Mouse (Mus musculus): ENCODE measurements around the gene Cyp3a13. TPM values are rescaled to one million over a fixed set of nuclear protein-coding genes. Genes with fewer than 3 reads are reported as not detected.
"Not testable (repeated sequence)": the region's sequence is repeated elsewhere in the genome, so short reads cannot be mapped to it uniquely, and the experiment has no call there.

The Cyp3a13 gene
- polyA plus RNA-seq, 1 experiment from 2014 or later, result not detected

DNA sequence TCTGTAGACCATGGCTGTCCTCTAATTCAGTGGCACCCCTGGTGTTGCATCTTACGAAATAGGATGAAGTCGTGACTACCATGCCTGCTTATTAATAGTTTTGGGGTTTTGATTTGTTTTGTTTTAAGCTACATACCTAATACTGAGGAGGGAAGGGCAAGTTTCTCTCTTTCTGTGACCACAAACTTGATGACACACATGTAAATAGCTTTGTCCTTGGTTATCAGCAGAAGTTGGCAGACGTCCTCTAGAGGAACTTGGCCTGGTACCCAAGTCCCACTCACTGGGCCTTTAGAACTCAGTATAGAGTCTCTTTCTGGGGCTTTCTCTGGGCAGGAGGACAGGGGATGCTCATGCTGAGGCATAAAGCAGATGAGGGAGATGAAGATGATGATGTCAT is 38.1 kb downstream of the Cyp3a13 start:
- H3K4me3 ChIP-seq (ENCODE audit: low read depth, low read length), result no peak overlapping the region
- 75% methylated on average over 3 of the region's 3 CpGs for WGBS
- no peak overlapping the region for H3K9ac ChIP-seq (ENCODE audit: low read length)
- no peaks in the 10 kb centered on the region for H3K36me3 ChIP-seq (ENCODE audit: control insufficient read depth, insufficient read depth, low read length)
- DNase-seq (ENCODE audit: low spot score, missing footprints), result no peak
- H3K9me3 ChIP-seq (ENCODE audit: control insufficient read depth, low read length), result no peaks in the 10 kb centered on the region
- no peaks in the 10 kb centered on the region for H3K4me1 ChIP-seq (ENCODE audit: control insufficient read depth, insufficient read depth, low read length)
- no peaks in the 10 kb centered on the region for H3K27me3 ChIP-seq (ENCODE audit: control insufficient read depth, insufficient read depth, low read length)
- H3K4me2 ChIP-seq, result no peak overlapping the region
- H3K27ac ChIP-seq (ENCODE audit: low read depth, low read length), result no peak overlapping the region
- ATAC-seq (ENCODE audit: low FRiP score), result no peak

- no peak overlapping the region for H3K9ac ChIP-seq (ENCODE audit: low read length)
- no peak overlapping the region for H3K4me2 ChIP-seq
- no peak for ATAC-seq (ENCODE audit: low FRiP score)
- H3K27me3 ChIP-seq (ENCODE audit: control insufficient read depth, insufficient read depth, low read length), result no peaks in the 10 kb centered on the region
- no peak for DNase-seq (ENCODE audit: low spot score, missing footprints)
- no peaks in the 10 kb centered on the region for H3K9me3 ChIP-seq (ENCODE audit: control insufficient read depth, low read length)
- H3K27ac ChIP-seq (ENCODE audit: low read depth, low read length), result no peak overlapping the region
- no peaks in the 10 kb centered on the region for H3K4me1 ChIP-seq (ENCODE audit: control insufficient read depth, insufficient read depth, low read length)
- WGBS, result 80% methylated on average over 4 of the region's 4 CpGs
- no peaks in the 10 kb centered on the region for H3K36me3 ChIP-seq (ENCODE audit: control insufficient read depth, insufficient read depth, low read length)
- no peak overlapping the region for H3K4me3 ChIP-seq (ENCODE audit: low read depth, low read length)
Observed at GRCm38 (mm10) chr5:137882922-137883321, 38.5 kb downstream of the Cyp3a13 start.

DNA sequence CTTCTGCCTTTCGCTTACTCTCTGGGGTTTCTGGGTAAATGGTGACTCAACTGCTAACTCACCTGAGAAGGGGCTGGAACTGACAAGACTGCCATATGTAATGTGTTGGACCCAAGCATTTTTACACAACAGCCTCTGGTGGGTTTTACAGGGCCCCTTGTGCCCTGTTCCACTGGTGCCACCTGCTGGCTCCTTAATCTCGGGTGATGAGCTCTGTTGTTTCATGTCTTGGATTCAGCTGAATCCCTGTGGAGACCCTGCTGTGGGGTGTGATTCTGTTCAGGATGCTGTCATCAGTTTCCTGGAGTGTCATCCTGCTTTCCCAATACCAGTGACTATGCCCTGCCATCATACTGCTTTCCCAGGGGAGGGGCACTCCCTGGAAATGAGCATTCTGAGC is 43.6 kb downstream of the Cyp3a13 start:
- no peak for DNase-seq (ENCODE audit: low spot score, missing footprints)
- H3K27me3 ChIP-seq (ENCODE audit: control insufficient read depth, insufficient read depth, low read length), result no peaks in the 10 kb centered on the region
- H3K4me2 ChIP-seq, result no peak overlapping the region
- ATAC-seq (ENCODE audit: low FRiP score), result no peak
- H3K4me1 ChIP-seq (ENCODE audit: control insufficient read depth, insufficient read depth, low read length), result no peaks in the 10 kb centered on the region
- H3K9ac ChIP-seq (ENCODE audit: low read length), result no peak overlapping the region
- no peaks in the 10 kb centered on the region for H3K36me3 ChIP-seq (ENCODE audit: control insufficient read depth, insufficient read depth, low read length)
- H3K9me3 ChIP-seq (ENCODE audit: control insufficient read depth, low read length), result no peaks in the 10 kb centered on the region
- no peak overlapping the region for H3K4me3 ChIP-seq (ENCODE audit: low read depth, low read length)
- no peak overlapping the region for H3K27ac ChIP-seq (ENCODE audit: low read depth, low read length)
- 48% methylated on average over 2 of the region's 2 CpGs for WGBS

DNA sequence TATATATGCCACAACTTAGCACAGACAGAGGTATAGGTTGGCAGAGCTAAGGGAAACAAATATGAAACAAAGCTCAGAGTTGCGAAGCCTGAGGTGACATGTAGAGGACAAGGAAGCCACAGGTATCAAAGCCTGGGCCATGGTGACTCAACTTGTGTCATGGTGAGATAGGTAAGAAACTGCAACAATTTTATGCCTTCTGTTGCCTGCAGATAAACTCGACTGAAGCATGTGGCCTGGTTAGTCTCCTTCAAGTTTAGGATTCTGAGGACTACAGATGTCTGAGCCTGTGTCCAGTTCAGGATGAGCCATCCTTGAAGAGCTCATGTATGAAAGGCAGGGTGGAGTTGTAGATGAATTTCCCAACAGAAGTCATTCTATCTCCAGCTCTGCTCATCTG is 46.4 kb downstream of the Cyp3a13 start:
- 86% methylated on average over 2 of the region's 2 CpGs for WGBS
- no peak overlapping the region for H3K4me2 ChIP-seq
- H3K9ac ChIP-seq (ENCODE audit: low read length), result no peak overlapping the region
- H3K4me1 ChIP-seq (ENCODE audit: control insufficient read depth, insufficient read depth, low read length), result no peaks in the 10 kb centered on the region
- ATAC-seq (ENCODE audit: low FRiP score), result no peak
- no peak for DNase-seq (ENCODE audit: low spot score, missing footprints)
- H3K27me3 ChIP-seq (ENCODE audit: control insufficient read depth, insufficient read depth, low read length), result no peaks in the 10 kb centered on the region
- no peak overlapping the region for H3K27ac ChIP-seq (ENCODE audit: low read depth, low read length)
- no peak overlapping the region for H3K4me3 ChIP-seq (ENCODE audit: low read depth, low read length)
- no peaks in the 10 kb centered on the region for H3K9me3 ChIP-seq (ENCODE audit: control insufficient read depth, low read length)
- H3K36me3 ChIP-seq (ENCODE audit: control insufficient read depth, insufficient read depth, low read length), result no peaks in the 10 kb centered on the region

DNA sequence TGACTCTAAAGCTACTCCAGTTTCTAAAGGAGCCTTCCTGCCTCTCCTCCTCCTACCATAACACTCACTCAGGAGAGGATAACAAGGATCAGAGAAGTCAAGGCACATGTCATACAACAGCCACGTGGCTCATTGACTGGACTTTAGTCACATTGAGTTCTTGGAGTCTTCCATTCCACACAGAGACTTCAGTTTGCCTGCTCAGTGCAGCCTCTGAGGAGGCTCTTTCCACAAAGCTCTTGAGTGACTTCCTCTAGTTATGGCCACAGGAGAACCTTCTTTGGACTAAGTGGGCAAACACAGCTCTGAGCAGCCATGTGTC is 49.1 kb downstream of the Cyp3a13 start:
- not testable (repeated sequence) for H3K27ac ChIP-seq (ENCODE audit: low read depth, low read length); ATAC-seq (ENCODE audit: low FRiP score); H3K9ac ChIP-seq (ENCODE audit: low read length); H3K4me2 ChIP-seq; DNase-seq (ENCODE audit: low spot score, missing footprints); H3K27me3 ChIP-seq (ENCODE audit: control insufficient read depth, insufficient read depth, low read length); H3K4me3 ChIP-seq (ENCODE audit: low read depth, low read length); H3K4me1 ChIP-seq (ENCODE audit: control insufficient read depth, insufficient read depth, low read length); H3K9me3 ChIP-seq (ENCODE audit: control insufficient read depth, low read length); H3K36me3 ChIP-seq (ENCODE audit: control insufficient read depth, insufficient read depth, low read length)
- WGBS, result 33% methylated on average over 1 of the region's 1 CpGs

DNA sequence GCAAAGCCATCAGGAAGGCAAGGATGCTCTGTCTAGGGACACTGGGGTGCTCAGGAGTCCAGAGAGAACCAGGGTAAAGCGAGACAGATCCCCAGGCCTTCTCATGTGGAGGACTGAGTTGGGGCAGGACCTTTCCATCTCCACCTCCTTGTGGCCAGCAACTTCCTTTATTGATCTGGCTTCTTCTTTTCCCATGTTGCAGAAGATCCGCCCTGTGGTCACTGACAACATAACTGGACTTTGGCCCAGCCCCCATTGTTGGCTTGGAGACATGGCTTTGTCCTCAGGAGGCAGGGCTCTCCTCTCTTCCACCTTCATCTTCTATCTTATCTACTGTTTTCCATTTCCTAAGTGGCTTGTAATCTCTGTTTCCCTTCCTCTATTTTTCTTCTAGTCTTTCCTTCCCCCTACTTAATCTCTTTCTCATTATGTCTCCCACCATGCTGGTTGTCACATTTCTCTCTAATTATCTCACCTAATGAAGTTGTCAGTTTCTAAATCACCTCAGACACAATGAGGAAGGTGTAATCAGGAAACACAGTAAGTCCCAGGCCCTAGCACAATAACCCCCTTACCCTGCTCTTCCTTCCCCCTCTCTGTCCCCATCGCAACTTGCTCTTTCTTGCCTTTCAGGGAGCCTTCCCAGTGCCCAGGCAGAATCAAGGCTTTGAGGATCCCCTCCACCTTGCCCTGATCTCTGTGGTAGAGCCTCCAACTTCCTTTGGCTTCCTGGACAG is 49.6 kb downstream of the Cyp3a13 start, which contains the start of gene Pilrb2:
Pilrb2 (minus strand) TSS at position 172 of the 737 bp plus-strand sequence.
- H3K4me1 ChIP-seq (ENCODE audit: control insufficient read depth, insufficient read depth, low read length); H3K4me3 ChIP-seq (ENCODE audit: low read depth, low read length); H3K27ac ChIP-seq (ENCODE audit: low read depth, low read length); DNase-seq (ENCODE audit: low spot score, missing footprints); ATAC-seq (ENCODE audit: low FRiP score); H3K36me3 ChIP-seq (ENCODE audit: control insufficient read depth, insufficient read depth, low read length); H3K4me2 ChIP-seq; H3K9me3 ChIP-seq (ENCODE audit: control insufficient read depth, low read length); H3K9ac ChIP-seq (ENCODE audit: low read length); H3K27me3 ChIP-seq (ENCODE audit: control insufficient read depth, insufficient read depth, low read length): not testable (repeated sequence)
- WGBS, result 64% methylated on average over 3 of the region's 3 CpGs

GRCm38 (mm10) chr5:137868600-137868999 is 52.8 kb downstream of the Cyp3a13 start:
- not testable (repeated sequence) for H3K9ac ChIP-seq (ENCODE audit: low read length); H3K27me3 ChIP-seq (ENCODE audit: control insufficient read depth, insufficient read depth, low read length); H3K27ac ChIP-seq (ENCODE audit: low read depth, low read length); H3K4me1 ChIP-seq (ENCODE audit: control insufficient read depth, insufficient read depth, low read length); DNase-seq (ENCODE audit: low spot score, missing footprints); ATAC-seq (ENCODE audit: low FRiP score); H3K9me3 ChIP-seq (ENCODE audit: control insufficient read depth, low read length); H3K4me2 ChIP-seq; H3K36me3 ChIP-seq (ENCODE audit: control insufficient read depth, insufficient read depth, low read length); H3K4me3 ChIP-seq (ENCODE audit: low read depth, low read length)
- 74% methylated on average over 2 of the region's 2 CpGs for WGBS

DNA sequence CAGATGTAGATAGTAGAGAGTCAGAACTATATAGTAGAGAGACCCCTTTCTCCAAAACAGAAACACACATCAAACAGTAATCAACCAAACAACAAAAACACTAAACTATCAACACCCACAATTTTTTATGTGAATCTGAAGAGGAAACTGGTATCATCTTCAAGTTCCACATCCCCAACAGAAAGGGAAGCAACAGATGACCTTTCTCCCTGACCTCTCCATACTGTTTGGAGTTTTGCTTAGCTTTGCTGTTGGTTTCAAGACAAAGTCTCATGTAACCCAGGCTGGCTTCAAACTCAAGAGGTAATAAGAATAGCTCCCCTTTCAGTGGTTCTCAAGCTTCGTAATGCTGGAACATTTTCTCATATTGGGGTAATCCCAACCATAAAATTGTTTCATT is 57.4 kb downstream of the Cyp3a13 start:
- not testable (repeated sequence) for H3K4me1 ChIP-seq (ENCODE audit: control insufficient read depth, insufficient read depth, low read length); H3K4me3 ChIP-seq (ENCODE audit: low read depth, low read length); H3K4me2 ChIP-seq; H3K9ac ChIP-seq (ENCODE audit: low read length); H3K36me3 ChIP-seq (ENCODE audit: control insufficient read depth, insufficient read depth, low read length); H3K27me3 ChIP-seq (ENCODE audit: control insufficient read depth, insufficient read depth, low read length); H3K27ac ChIP-seq (ENCODE audit: low read depth, low read length); ATAC-seq (ENCODE audit: low FRiP score); H3K9me3 ChIP-seq (ENCODE audit: control insufficient read depth, low read length); DNase-seq (ENCODE audit: low spot score, missing footprints)
- WGBS, result 85% methylated on average over 1 of the region's 1 CpGs

GRCm38 (mm10) chr5:137857960-137858710 is 63.3 kb downstream of the Cyp3a13 start, which contains the start of gene Pilrb1:
Pilrb1 (minus strand) TSS chr5:137858106.
- not testable (repeated sequence) for H3K4me3 ChIP-seq (ENCODE audit: low read depth, low read length); ATAC-seq (ENCODE audit: low FRiP score); H3K9me3 ChIP-seq (ENCODE audit: control insufficient read depth, low read length); DNase-seq (ENCODE audit: low spot score, missing footprints); H3K9ac ChIP-seq (ENCODE audit: low read length); H3K4me2 ChIP-seq; H3K36me3 ChIP-seq (ENCODE audit: control insufficient read depth, insufficient read depth, low read length); H3K4me1 ChIP-seq (ENCODE audit: control insufficient read depth, insufficient read depth, low read length); H3K27me3 ChIP-seq (ENCODE audit: control insufficient read depth, insufficient read depth, low read length); H3K27ac ChIP-seq (ENCODE audit: low read depth, low read length)
- WGBS, result 60% methylated on average over 2 of the region's 2 CpGs

Measured in midbrain, embryonic 11.5 days (tissue).